In genomic region chr16:31617128-31617527, GRCm38 (mm10) we compare ENCODE assay signal across 15 mouse cellular contexts. TPM values are rescaled to one million over a fixed set of nuclear protein-coding genes. Genes with fewer than 3 reads are reported as not detected.
DNase-seq lines count a peak whose midpoint lies in the region; ATAC-seq and TF ChIP-seq lines count a peak whose summit lies in the region.
"Had no signal": no experiment of that assay in that cellular context is flagged by ENCODE, and none has a peak within 500 bp of the region (broad histone marks: within the 10 kb centered on the region; RNA-seq: fewer than 3 reads in every experiment).

No protein-coding gene starts in this region.

- peak overlapping the region; percentile 59 for H3K4me2 ChIP-seq in CH12.LX (ENCODE audit: insufficient read depth, low read depth, poor library complexity, severe bottlenecking)
- H3K4me2 ChIP-seq in embryonic facial prominence, embryonic 12.5 days (replicated peaks) = no peak overlapping the region
- no peak overlapping the region for H3K4me2 ChIP-seq in forebrain, embryonic 14.5 days (ENCODE audit: low read length)

- TF ChIP-seq CTCF in CH12.LX (conservative IDR thresholded peaks at IDR 0.05 in 1 of 2, IDR thresholded peaks at IDR 0.05 in 1 of 2; ENCODE audit: low read depth in 2 of 2, low read length in 2 of 2) = no peak

- dilution Hi-C loops in CH12.LX (cut with MboI; ENCODE audit: extremely low pct_ligation_motif_present, extremely low pct_unique_long_range_greater_than_20kb, low sequenced_read_pairs) = no loop called here

- no peak for ATAC-seq in embryonic facial prominence, embryonic 12.5 days (ENCODE audit: insufficient number of reproducible peaks, insufficient read depth, low FRiP score, low TSS enrichment)
- ATAC-seq in forebrain, embryonic 14.5 days = no peak
- ATAC-seq: inflammation-experienced regulatory T-cells, adult 6 months had no signal

- no peak overlapping the region for H3K27ac ChIP-seq in CH12.LX (ENCODE audit: insufficient read depth, low read depth)
- H3K27ac ChIP-seq in embryonic facial prominence, embryonic 12.5 days = peak overlapping the region; percentile 91; the same call in 1 of the 2 replicates
- H3K27ac ChIP-seq in limb, embryonic 10.5 days = peak overlapping the region; percentile 86; the same call in 1 of the 2 replicates
- no peak overlapping the region for H3K27ac ChIP-seq in forebrain, embryonic 14.5 days (ENCODE audit: low read depth, low read length)

- TF ChIP-seq POLR2A in CH12.LX (IDR thresholded peaks at IDR 0.05; ENCODE audit: low read depth, low read length) = no peak

- no peak overlapping the region for H3K9ac ChIP-seq in CH12.LX (ENCODE audit: insufficient read depth, low read depth)
- H3K9ac ChIP-seq in embryonic facial prominence, embryonic 12.5 days = no peak overlapping the region
- no peak overlapping the region for H3K9ac ChIP-seq in forebrain, embryonic 14.5 days (ENCODE audit: low read length)
- H3K9ac ChIP-seq: heart, embryonic 12.5 days; heart, embryonic 15.5 days had no signal

- DNase-seq in CH12.LX (ENCODE audit: extremely low read depth) = peak; percentile 29
- DNase-seq in limb, embryonic 10.5 days (ENCODE audit: low spot score) = no peak
- DNase-seq in thymus, postnatal 25 days = no peak
- DNase-seq in gastrocnemius, postnatal 25 days = no peak
- DNase-seq in forebrain, embryonic 14.5 days (ENCODE audit: low spot score) = no peak

- no peak for TF ChIP-seq RAD21 in CH12.LX (IDR thresholded peaks at IDR 0.05; ENCODE audit: low read depth, low read length)

- no peaks in the 10 kb centered on the region for H3K9me3 ChIP-seq in CH12.LX (replicated peaks; ENCODE audit: low read length)
- H3K9me3 ChIP-seq in embryonic facial prominence, embryonic 12.5 days = no peaks in the 10 kb centered on the region
- H3K9me3 ChIP-seq in limb, embryonic 10.5 days (replicated peaks) = 0 out of 2 replicates have a peak, but pooled peaks cover 2% of the 10 kb centered on the region
- no peaks in the 10 kb centered on the region for H3K9me3 ChIP-seq in forebrain, embryonic 14.5 days (replicated peaks; ENCODE audit: control insufficient read depth, low read length)
- H3K9me3 ChIP-seq: embryonic facial prominence, embryonic 13.5 days; forebrain, embryonic 15.5 days; G1E; heart, embryonic 12.5 days; heart, embryonic 15.5 days; hindbrain, embryonic 10.5 days; hindbrain, embryonic 13.5 days had no signal

- no peaks in the 10 kb centered on the region for H3K36me3 ChIP-seq in CH12.LX (replicated peaks in 1 of 2; ENCODE audit: control insufficient read depth in 1 of 2, insufficient read depth in 1 of 2, low read length in 1 of 2)
- H3K36me3 ChIP-seq in embryonic facial prominence, embryonic 12.5 days = no peaks in the 10 kb centered on the region
- H3K36me3 ChIP-seq in limb, embryonic 10.5 days = no peaks in the 10 kb centered on the region
- H3K36me3 ChIP-seq in forebrain, embryonic 14.5 days (ENCODE audit: control insufficient read depth, insufficient read depth, low read length) = no peaks in the 10 kb centered on the region
- H3K36me3 ChIP-seq: forebrain, embryonic 15.5 days; G1E; heart, embryonic 12.5 days; heart, embryonic 15.5 days; hindbrain, embryonic 13.5 days had no signal

- peak; percentile 79 for TF ChIP-seq EP300 in CH12.LX (IDR thresholded peaks at IDR 0.05; ENCODE audit: low read length)

- H3K27me3 ChIP-seq in CH12.LX (replicated peaks) = no peaks in the 10 kb centered on the region
- H3K27me3 ChIP-seq in embryonic facial prominence, embryonic 12.5 days = no peaks in the 10 kb centered on the region
- H3K27me3 ChIP-seq in limb, embryonic 10.5 days (ENCODE audit: low read depth, poor library complexity, severe bottlenecking) = no peaks in the 10 kb centered on the region
- no peaks in the 10 kb centered on the region for H3K27me3 ChIP-seq in forebrain, embryonic 14.5 days (replicated peaks; ENCODE audit: control insufficient read depth, insufficient read depth, low read length)
- H3K27me3 ChIP-seq: embryonic facial prominence, embryonic 13.5 days; forebrain, embryonic 15.5 days; heart, embryonic 12.5 days; heart, embryonic 15.5 days; hindbrain, embryonic 13.5 days; Patski had no signal

- H3K4me3 ChIP-seq in CH12.LX (replicated peaks in 1 of 3; ENCODE audit: low read depth in 2 of 3, low read length in 2 of 3, poor library complexity in 1 of 3) = no peak overlapping the region
- H3K4me3 ChIP-seq in embryonic facial prominence, embryonic 12.5 days = no peak overlapping the region
- no peak overlapping the region for H3K4me3 ChIP-seq in limb, embryonic 10.5 days
- H3K4me3 ChIP-seq in forebrain, embryonic 14.5 days (ENCODE audit: low read depth, low read length) = no peak overlapping the region
- H3K4me3 ChIP-seq: forebrain, embryonic 15.5 days; hindbrain, embryonic 13.5 days had no signal

- H3K79me2 ChIP-seq in CH12.LX (replicated peaks; ENCODE audit: control insufficient read depth, extremely low read depth, insufficient read depth, poor library complexity, severe bottlenecking) = no peaks in the 10 kb centered on the region

- H3K4me1 ChIP-seq in CH12.LX (ENCODE audit: control insufficient read depth in 1 of 2, insufficient read depth in 2 of 2) = peaks cover 18 to 24% of the 10 kb centered on the region in 2 experiments
- H3K4me1 ChIP-seq in embryonic facial prominence, embryonic 12.5 days = peaks cover 28% of the 10 kb centered on the region; the same call in 1 of the 2 replicates
- H3K4me1 ChIP-seq in limb, embryonic 10.5 days = peaks cover 16% of the 10 kb centered on the region
- peaks cover 4% of the 10 kb centered on the region; the same call in 1 of the 2 replicates for H3K4me1 ChIP-seq in forebrain, embryonic 14.5 days (ENCODE audit: control insufficient read depth, insufficient read depth, low read length)

- in situ Hi-C loops in CH12.LX (cut with MboI; ENCODE audit: low pct_ligation_motif_present, low pct_unique_long_range_greater_than_20kb, low sequenced_read_pairs) = no loop called here

TF ChIP-seq in CH12.LX, 34 proteins besides CTCF, POLR2A, EP300 and RAD21:
- TF ChIP-seq ETS1 (conservative IDR thresholded peaks at IDR 0.05; ENCODE audit: low read depth, low read length) = 0 out of 2 replicates have a peak, but pooled peaks have one; percentile 28
- TF ChIP-seq JUND (conservative IDR thresholded peaks at IDR 0.05; ENCODE audit: low read depth, low read length) = peak; percentile 18; the same call in 1 of the 2 replicates
- TF ChIP-seq IRF4 (IDR thresholded peaks at IDR 0.05; ENCODE audit: low read depth, low read length) = peak; percentile 72; the same call in 1 of the 2 replicates
- TF ChIP-seq ELF1 (IDR thresholded peaks at IDR 0.05; ENCODE audit: low read depth, low read length) = no peak
- TF ChIP-seq BHLHE40 (IDR thresholded peaks at IDR 0.05; ENCODE audit: low read depth, low read length) = peak; percentile 55; the same call in 1 of the 2 replicates
- peak; percentile 60; the same call in 1 of the 2 replicates for TF ChIP-seq TCF12 (IDR thresholded peaks at IDR 0.05; ENCODE audit: low read depth, low read length)
- TF ChIP-seq ZMIZ1 (IDR thresholded peaks at IDR 0.05; ENCODE audit: low read depth, low read length) = no peak
- no peak for TF ChIP-seq SIN3A (IDR thresholded peaks at IDR 0.05; ENCODE audit: low read length)
- no peak for TF ChIP-seq SMC3 (IDR thresholded peaks at IDR 0.05; ENCODE audit: low read depth, low read length)

RNA-seq across cellular contexts. Expression of gene Dlg1, which starts 46.1 kb away (rescaled TPM):
- 28.7 and 29.0 TPM in 2 replicates for total RNA-seq in CH12.LX (2012; rRNA removed)
- 37.4 and 45.7 TPM in 2 replicates for total RNA-seq in CH12.LX (2014; rRNA removed)
- polyA plus RNA-seq in CH12.LX (2012; ENCODE audit: insufficient read length, low read depth) = 40.7 and 47.9 TPM in 2 replicates
- 39.1 and 43.5 TPM in 2 replicates for polyA plus RNA-seq in embryonic facial prominence, embryonic 12.5 days (2016; fragmentation: Nextera tagmentation; extraction: Ambion mirVana)
- 31.4 and 33.9 TPM in 2 replicates for polyA plus RNA-seq in limb, embryonic 10.5 days (2016; fragmentation: Nextera tagmentation; extraction: Ambion mirVana)
- total RNA-seq in gastrocnemius, postnatal 25 days (2021) = 10 to 100 TPM; 33.5 to 35.5 TPM
- polyA plus RNA-seq in forebrain, embryonic 14.5 days (2014; fragmentation: Nextera tagmentation; extraction: Ambion mirVana) = 14.1 and 17.2 TPM in 2 replicates

Comparison
In these comparisons a context has a peak if more than half of its experiments do, and no peak if none do; other contexts are left out.
1. H3K27ac ChIP-seq: peak in embryonic facial prominence, embryonic 12.5 days (single experiment) and limb, embryonic 10.5 days (single experiment); none in CH12.LX (single experiment) and forebrain, embryonic 14.5 days (single experiment).